Mouse (Mus musculus): ENCODE results near the gene Fbxl19.

DNA sequence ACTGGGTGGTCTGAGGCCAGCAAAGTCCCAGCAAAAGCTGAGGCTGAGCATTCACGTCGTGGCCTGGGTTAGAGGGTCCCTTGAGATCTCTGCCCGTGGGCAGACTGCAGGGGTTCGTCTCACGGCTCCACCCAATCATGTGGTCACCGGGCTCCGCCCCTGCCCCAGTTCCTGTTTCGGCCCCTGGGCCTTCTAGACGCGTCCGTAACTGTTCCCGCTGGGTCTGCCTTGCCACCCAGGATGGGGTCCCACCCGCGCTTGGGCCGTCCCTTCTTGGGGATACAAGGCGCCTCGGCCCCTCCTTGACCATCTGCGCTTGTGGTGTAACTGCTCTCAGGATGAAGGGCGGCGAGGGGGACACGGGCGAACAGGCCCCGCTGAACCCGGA, 25.3 kb downstream of the Fbxl19 start, which contains the start of gene Orai3:
- TF ChIP-seq CTCF (IDR thresholded peaks at IDR 0.05; ENCODE audit: insufficient read depth, low read depth, low read length) (no peak), POLR2A (IDR thresholded peaks at IDR 0.05; ENCODE audit: insufficient read depth, low read depth, low read length) (0 out of 2 replicates have a peak, but pooled peaks have one; percentile 52)

All from olfactory bulb, adult 2 months (tissue).